Mouse (Mus musculus) cerebellum, postnatal 14 days (tissue): ENCODE data around the gene Atp2c1.

Experiments used
- DNase-seq, 2 experiments: peaks; one replicate each; pipeline ENCODE4 v3.0.0; 2021; ENCODE audit warnings: mixed read lengths in 2 of 2

The Atp2c1 gene

GRCm38 (mm10) chr9:105527219-105527618 lies at the start of gene Atp2c1:
Atp2c1 (minus strand) TSS chr9:105527319.
- no peak for DNase-seq

- DNase-seq: peak; percentile 24 to 31
Observed at GRCm38 (mm10) chr9:105557452-105557851, 30.3 kb upstream of the Atp2c1 start.

DNA sequence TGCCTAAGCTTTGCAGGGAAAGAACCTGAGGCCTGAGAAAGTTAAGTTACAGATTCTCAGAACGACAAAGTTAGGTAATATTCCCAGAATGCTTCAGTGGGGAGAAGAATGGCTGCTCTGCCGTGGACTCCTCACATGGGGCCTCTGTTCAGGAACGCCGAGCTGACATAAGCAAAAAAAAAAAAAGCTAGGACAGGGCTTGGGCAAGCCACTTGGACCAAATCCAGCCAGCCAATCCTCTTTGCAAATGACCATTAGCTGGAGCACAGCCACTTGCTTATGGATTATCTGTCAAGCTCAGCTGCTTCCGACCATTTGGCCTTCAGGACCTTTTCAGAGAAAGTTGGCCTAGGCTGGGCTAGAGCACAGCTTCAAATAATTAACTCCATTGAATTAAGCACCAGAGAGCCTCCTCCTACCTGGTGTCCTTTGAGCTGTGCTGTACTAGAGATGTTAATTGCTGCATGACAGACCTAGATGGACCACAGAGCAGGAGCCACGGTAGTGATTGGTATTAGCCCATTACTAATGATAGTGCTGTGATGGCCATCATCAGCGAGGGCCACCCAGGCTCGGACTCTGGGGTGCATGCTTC lies 29.1 kb upstream of the Atp2c1 start:
- peak in 1 of 2 experiments; percentile 44 for DNase-seq

GRCm38 (mm10) chr9:105554439-105554807 lies 27.3 kb upstream of the Atp2c1 start:
- DNase-seq: no peak

- DNase-seq: no peak
Observed at GRCm38 (mm10) chr9:105553629-105554438, 26.7 kb upstream of the Atp2c1 start.

- no peak for DNase-seq
Observed at GRCm38 (mm10) chr9:105551407-105551806, 24.3 kb upstream of the Atp2c1 start.

GRCm38 (mm10) chr9:105549096-105549495 lies 22.0 kb upstream of the Atp2c1 start:
- DNase-seq: no peak

DNA sequence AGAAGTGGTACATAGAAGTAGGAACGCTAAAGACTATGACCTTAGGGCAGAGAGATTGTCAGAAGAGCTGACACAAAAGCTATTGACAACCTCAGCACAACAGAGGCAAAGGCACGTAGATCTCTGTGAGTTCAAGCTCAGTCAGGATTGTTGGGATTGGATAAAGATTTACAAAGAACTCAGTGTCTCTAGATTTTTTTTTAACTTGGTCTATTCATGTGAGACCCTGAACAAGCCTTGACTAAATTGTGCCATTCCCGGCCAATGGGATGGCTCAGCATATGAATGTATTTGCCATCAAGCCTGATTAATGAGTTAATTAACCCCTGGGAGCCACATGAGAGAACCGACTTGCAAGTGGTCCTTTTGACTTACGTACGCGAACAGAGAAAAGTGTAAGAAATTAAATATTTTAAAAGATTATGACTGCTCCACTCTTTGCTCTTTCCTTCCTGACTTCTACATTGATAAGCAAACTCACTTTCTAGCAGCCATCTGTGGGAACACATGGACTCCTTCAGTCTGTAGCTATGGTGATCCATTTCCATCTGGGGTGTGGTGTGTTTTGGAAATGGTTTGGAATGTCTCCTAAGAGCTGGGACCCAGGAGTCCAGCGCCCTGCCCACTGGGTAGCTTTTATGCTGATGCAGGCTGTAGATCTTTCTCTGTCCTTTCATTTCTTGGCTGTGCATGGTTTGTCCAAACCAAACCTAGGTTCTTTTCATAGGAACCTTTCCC lies 17.1 kb upstream of the Atp2c1 start:
- DNase-seq: no peak

DNA sequence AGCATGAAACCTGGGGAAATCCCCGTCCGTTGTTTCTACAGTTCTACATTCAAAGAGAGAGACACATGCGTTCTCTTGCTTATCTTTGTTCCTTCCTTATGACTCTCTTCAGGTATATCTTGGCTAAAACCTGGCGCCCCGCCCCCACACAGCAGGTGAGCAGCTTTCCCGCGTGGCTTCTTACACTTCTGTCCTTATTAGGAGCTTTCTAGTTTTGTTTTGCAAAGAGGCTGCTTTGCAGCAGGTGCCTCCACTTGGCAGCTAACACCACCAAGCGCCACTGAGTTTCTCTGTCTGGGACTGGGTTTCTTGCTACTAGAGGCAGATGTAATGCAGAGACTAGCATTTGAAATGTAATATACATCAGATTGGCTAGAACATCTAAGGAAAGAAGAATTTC lies 10.4 kb upstream of the Atp2c1 start:
- no peak for DNase-seq

DNA sequence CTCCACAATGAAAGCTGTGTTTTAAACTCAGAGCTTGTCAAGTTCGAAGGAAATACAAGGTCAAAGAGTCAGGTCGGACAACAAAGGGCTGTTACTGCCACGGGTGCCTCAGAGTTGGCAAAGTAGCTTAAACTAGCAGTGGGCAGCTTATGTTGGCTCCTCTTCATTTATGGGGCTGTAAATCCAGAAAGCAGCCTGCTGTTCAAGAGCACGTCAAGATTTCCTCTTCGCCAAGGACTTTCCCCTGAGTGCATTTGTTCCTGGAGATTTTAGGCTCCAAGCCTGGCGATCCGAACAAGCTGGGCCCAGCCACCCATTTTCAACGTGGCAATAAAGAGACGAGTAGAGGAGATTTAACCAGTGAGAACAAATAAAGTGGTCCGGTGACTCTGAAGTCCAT lies 9.8 kb upstream of the Atp2c1 start:
- no peak for DNase-seq

- DNase-seq: no peak
Observed at GRCm38 (mm10) chr9:105525355-105525754, 1.8 kb downstream of the Atp2c1 start.

- peak; percentile 84 to 87 for DNase-seq
Observed at GRCm38 (mm10) chr9:105523038-105523437, 4.1 kb downstream of the Atp2c1 start.

DNA sequence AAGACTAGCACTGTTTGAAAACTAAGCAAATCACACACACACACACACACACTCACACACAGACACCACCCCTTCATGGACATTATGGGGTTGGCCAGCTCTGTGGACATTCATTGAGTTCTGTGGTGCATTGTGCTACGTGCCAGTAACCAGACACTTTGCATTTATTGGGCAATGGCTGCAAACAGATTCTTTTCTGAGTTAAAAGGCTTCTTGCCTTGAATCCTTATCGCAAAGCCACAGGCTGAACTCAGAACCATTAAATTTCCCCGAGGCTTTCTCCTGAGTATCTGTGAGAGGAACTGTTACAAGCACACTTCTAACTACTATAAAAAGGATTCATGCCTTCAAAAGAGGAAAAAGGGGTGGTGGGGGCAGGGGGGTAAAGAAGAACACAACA lies 5.1 kb downstream of the Atp2c1 start:
- no peak for DNase-seq

DNA sequence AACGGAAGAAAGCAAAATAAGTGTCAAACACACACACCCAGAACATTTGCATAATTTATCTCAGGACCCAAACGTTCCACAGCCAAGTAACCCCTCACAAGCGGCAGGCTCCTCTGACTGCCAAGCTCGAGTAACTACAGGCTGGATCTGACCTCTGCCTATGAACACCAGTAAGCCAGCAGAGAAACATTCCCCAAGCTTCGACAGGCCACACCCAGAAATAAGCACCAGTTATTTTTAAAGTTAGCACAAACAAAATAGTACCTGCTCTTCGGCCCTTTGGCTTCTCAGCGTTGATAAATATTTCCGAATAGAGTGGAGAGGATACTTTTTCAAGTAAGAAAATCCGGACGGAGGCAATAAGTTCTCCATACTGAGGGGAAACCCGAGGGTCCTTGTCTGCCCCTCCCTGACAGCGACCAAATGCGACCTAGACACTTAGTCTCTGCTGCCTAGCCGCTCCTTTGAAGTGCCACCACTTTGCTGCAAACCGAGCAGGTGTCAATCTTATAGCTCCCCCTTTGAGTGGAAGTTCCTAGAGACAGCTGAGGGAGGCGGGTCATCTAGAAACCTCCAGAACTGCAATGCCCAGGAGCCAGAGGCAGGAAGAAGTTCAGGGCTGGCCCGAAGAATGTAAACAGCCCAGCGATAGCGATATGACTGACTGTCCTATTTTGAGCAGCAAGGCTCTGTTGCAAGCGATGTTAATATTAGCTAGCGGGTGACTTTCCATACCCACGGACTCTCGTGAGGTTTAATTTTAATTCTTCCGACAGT lies 6.2 kb downstream of the Atp2c1 start:
- DNase-seq: no peak

GRCm38 (mm10) chr9:105519278-105519883 lies 7.7 kb downstream of the Atp2c1 start:
- peak in 1 of 2 experiments; percentile 55 for DNase-seq

- DNase-seq: no peak
Observed at GRCm38 (mm10) chr9:105503690-105504089, 23.4 kb downstream of the Atp2c1 start.

DNA sequence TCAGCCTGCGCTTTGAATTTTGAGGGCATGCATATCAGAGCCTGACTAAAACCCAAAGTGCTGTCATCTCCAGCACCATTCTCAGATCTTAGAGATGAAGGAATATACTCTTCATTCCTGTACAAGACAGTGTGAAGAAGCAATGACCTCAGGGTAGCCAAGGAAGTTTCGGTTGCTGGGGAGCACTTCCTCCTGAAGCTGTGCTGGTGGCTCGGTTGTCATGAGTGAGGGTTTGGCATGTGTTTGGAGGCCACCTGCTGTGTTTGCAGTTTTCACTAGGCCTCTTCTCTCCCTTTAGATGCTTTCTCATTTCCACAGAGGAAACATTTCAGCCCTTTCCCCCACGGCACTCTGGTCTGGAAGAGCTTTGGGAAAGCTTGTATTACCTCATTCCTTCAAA lies 24.7 kb downstream of the Atp2c1 start:
- DNase-seq: no peak

- peak; percentile 81 to 84 for DNase-seq
Observed at GRCm38 (mm10) chr9:105495316-105496174, 31.6 kb downstream of the Atp2c1 start.

DNA sequence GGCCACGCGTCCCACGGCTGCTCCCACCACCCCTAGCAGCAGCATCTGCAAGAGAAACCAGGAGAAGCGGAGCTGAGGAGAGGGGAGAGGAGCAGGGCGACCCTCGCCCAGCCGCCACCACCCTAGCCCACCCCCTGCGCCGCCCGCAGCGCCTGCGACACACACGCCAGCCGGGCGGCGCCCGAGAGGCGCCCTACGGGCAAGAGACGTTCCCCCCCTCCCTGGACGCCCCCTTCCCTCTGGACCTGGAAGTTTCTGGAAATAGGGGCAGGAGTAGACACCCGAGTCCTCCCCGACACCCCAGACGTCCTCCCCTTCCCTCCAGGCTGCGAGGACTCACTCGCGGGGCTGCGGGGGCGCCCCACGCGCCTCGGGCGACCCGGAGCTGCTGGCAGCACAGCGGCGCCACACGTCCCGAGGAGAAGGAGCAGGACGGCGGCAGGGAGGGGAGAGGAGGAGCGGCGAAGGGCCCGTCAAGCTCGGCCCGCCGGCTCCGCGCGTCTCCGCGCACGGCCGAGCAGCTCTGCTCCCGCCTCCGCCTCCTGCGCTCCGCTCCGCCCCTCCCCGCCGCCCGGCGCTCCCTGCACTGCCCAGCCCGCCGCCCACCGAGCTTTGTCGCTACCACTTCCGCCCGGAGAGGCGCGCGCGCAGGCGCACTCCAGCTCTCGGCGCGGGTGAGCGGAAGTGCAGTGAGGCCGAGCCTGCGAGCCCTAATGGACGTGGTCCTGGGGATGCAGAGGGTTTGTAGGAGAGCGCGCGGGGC lies 32.4 kb downstream of the Atp2c1 start:
- peak; percentile 98 for DNase-seq

GRCm38 (mm10) chr9:105492744-105493143 lies 34.4 kb downstream of the Atp2c1 start:
- no peak for DNase-seq

DNA sequence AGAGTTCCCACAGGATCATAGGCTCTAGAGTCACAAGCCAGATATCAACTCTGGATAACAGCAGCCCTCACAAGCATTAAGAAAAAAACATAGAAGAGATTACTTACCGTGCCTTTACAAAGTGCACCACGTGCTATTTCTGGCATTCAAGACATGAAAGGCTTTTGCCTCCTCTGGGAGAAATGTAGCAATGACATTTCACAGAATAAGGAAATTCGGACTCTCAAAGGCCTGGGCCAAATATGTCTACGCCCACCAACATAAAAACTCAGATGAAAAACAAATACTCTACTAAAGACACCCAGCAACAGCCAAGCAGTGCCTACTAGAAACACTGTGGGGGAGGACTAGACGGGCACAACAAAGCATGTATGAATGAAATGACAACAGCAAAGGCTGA lies 38.8 kb downstream of the Atp2c1 start:
- no peak for DNase-seq
